Mouse (Mus musculus): ENCODE results near the gene Palm2. TPM values are rescaled to one million over a fixed set of nuclear protein-coding genes. Genes with fewer than 3 reads are reported as not detected.
A peak's percentile ranks its signal among the peaks of the same experiment; 100 is the strongest.

Gene Palm2
- polyA plus RNA-seq, 2 experiments, result 2.7 to 5.3 TPM

- peak; percentile 81 for ATAC-seq (ENCODE audit: low FRiP score, low read depth)
- Histone ChIP-seq H3K4me3 (replicated peaks; ENCODE audit: low read length) (peak overlapping the region; percentile 9; the same call in 1 of the 2 replicates), H3K27me3 (ENCODE audit: control insufficient read depth, insufficient read depth, low read length) (no peaks in the 10 kb centered on the region), H3K27ac (replicated peaks; ENCODE audit: low read depth, low read length) (peak overlapping the region; percentile 61), H3K4me1 (ENCODE audit: control insufficient read depth, insufficient read depth, low read length) (peaks cover 34% of the 10 kb centered on the region), H3K9me3 (ENCODE audit: control insufficient read depth, low read length) (no peaks in the 10 kb centered on the region), H3K9ac (ENCODE audit: low read depth, low read length, severe bottlenecking) (0 out of 2 replicates have a peak overlapping the region, but pooled peaks have one; percentile 21), H3K36me3 (ENCODE audit: control insufficient read depth, insufficient read depth, low read length) (no peaks in the 10 kb centered on the region), H3K4me2 (replicated peaks; ENCODE audit: low read depth, low read length, severe bottlenecking) (peak overlapping the region; percentile 31)
- DNase-seq (ENCODE audit: low spot score), result peak; percentile 76
- 10% methylated on average over 17 of the region's 17 CpGs for WGBS
- TF ChIP-seq POLR2A (IDR thresholded peaks at IDR 0.05; ENCODE audit: borderline replicate concordance, extremely low read depth, insufficient read depth, insufficient read length), result no peak
These were observed 177.4 kb downstream of the Palm2 start for GRCm38 (mm10) chr4:57611303-57612077.

- WGBS, result 81% methylated on average over 5 of the region's 5 CpGs
- no peaks in the 10 kb centered on the region for H3K27me3 ChIP-seq (ENCODE audit: control insufficient read depth, insufficient read depth, low read length)
- H3K9me3 ChIP-seq (ENCODE audit: control insufficient read depth, low read length), result no peaks in the 10 kb centered on the region
- no peak for TF ChIP-seq POLR2A (IDR thresholded peaks at IDR 0.05; ENCODE audit: borderline replicate concordance, extremely low read depth, insufficient read depth, insufficient read length)
- no peaks in the 10 kb centered on the region for H3K36me3 ChIP-seq (ENCODE audit: control insufficient read depth, insufficient read depth, low read length)
- H3K4me2 ChIP-seq (replicated peaks; ENCODE audit: low read depth, low read length, severe bottlenecking), result no peak overlapping the region
- no peak overlapping the region for H3K4me3 ChIP-seq (replicated peaks; ENCODE audit: low read length)
- peaks cover 31% of the 10 kb centered on the region for H3K4me1 ChIP-seq (ENCODE audit: control insufficient read depth, insufficient read depth, low read length)
- DNase-seq (ENCODE audit: low spot score), result no peak
- H3K27ac ChIP-seq (replicated peaks; ENCODE audit: low read depth, low read length), result no peak overlapping the region
- no peak for ATAC-seq (ENCODE audit: low FRiP score, low read depth)
- no peak overlapping the region for H3K9ac ChIP-seq (ENCODE audit: low read depth, low read length, severe bottlenecking)
These were observed 178.7 kb downstream of the Palm2 start for GRCm38 (mm10) chr4:57612716-57613115.

- WGBS, result 98% methylated on average over 4 of the region's 4 CpGs
- no peak overlapping the region for H3K9ac ChIP-seq (ENCODE audit: low read depth, low read length, severe bottlenecking)
- TF ChIP-seq POLR2A (IDR thresholded peaks at IDR 0.05; ENCODE audit: borderline replicate concordance, extremely low read depth, insufficient read depth, insufficient read length), result no peak
- no peak overlapping the region for H3K4me2 ChIP-seq (replicated peaks; ENCODE audit: low read depth, low read length, severe bottlenecking)
- no peak overlapping the region for H3K4me3 ChIP-seq (replicated peaks; ENCODE audit: low read length)
- no peaks in the 10 kb centered on the region for H3K27me3 ChIP-seq (ENCODE audit: control insufficient read depth, insufficient read depth, low read length)
- no peak overlapping the region for H3K27ac ChIP-seq (replicated peaks; ENCODE audit: low read depth, low read length)
- DNase-seq (ENCODE audit: low spot score), result no peak
- peaks cover 37% of the 10 kb centered on the region for H3K4me1 ChIP-seq (ENCODE audit: control insufficient read depth, insufficient read depth, low read length)
- no peak for ATAC-seq (ENCODE audit: low FRiP score, low read depth)
- H3K36me3 ChIP-seq (ENCODE audit: control insufficient read depth, insufficient read depth, low read length), result no peaks in the 10 kb centered on the region
- no peaks in the 10 kb centered on the region for H3K9me3 ChIP-seq (ENCODE audit: control insufficient read depth, low read length)
These were observed 180.6 kb downstream of the Palm2 start for GRCm38 (mm10) chr4:57614686-57615085.

- WGBS, result 45% methylated on average over 6 of the region's 6 CpGs
- ATAC-seq (ENCODE audit: low FRiP score, low read depth) (no peak), DNase-seq (ENCODE audit: low spot score) (peak; percentile 59)
- Histone ChIP-seq H3K9ac (ENCODE audit: low read depth, low read length, severe bottlenecking) (no peak overlapping the region), H3K4me1 (ENCODE audit: control insufficient read depth, insufficient read depth, low read length) (peaks cover 15% of the 10 kb centered on the region; the same call in 1 of the 2 replicates), H3K27me3 (ENCODE audit: control insufficient read depth, insufficient read depth, low read length) (no peaks in the 10 kb centered on the region), H3K4me2 (replicated peaks; ENCODE audit: low read depth, low read length, severe bottlenecking) (no peak overlapping the region), H3K9me3 (ENCODE audit: control insufficient read depth, low read length) (no peaks in the 10 kb centered on the region), H3K27ac (replicated peaks; ENCODE audit: low read depth, low read length) (no peak overlapping the region), H3K36me3 (ENCODE audit: control insufficient read depth, insufficient read depth, low read length) (no peaks in the 10 kb centered on the region), H3K4me3 (replicated peaks; ENCODE audit: low read length) (no peak overlapping the region)
- TF ChIP-seq POLR2A (IDR thresholded peaks at IDR 0.05; ENCODE audit: borderline replicate concordance, extremely low read depth, insufficient read depth, insufficient read length), result no peak
These were observed 184.7 kb downstream of the Palm2 start for GRCm38 (mm10) chr4:57618743-57619142.

- Histone ChIP-seq H3K4me2 (replicated peaks; ENCODE audit: low read depth, low read length, severe bottlenecking) (no peak overlapping the region), H3K9ac (ENCODE audit: low read depth, low read length, severe bottlenecking) (no peak overlapping the region), H3K4me3 (replicated peaks; ENCODE audit: low read length) (no peak overlapping the region), H3K36me3 (ENCODE audit: control insufficient read depth, insufficient read depth, low read length) (no peaks in the 10 kb centered on the region), H3K27ac (replicated peaks; ENCODE audit: low read depth, low read length) (no peak overlapping the region), H3K27me3 (ENCODE audit: control insufficient read depth, insufficient read depth, low read length) (no peaks in the 10 kb centered on the region), H3K4me1 (ENCODE audit: control insufficient read depth, insufficient read depth, low read length) (peaks cover 10% of the 10 kb centered on the region; the same call in 1 of the 2 replicates), H3K9me3 (ENCODE audit: control insufficient read depth, low read length) (no peaks in the 10 kb centered on the region)
- no peak for DNase-seq (ENCODE audit: low spot score)
- no peak; the same call in 1 of the 2 replicates for ATAC-seq (ENCODE audit: low FRiP score, low read depth)
- no peak for TF ChIP-seq POLR2A (IDR thresholded peaks at IDR 0.05; ENCODE audit: borderline replicate concordance, extremely low read depth, insufficient read depth, insufficient read length)
- WGBS, result 79% methylated on average over 7 of the region's 7 CpGs
These were observed 188.8 kb downstream of the Palm2 start for GRCm38 (mm10) chr4:57622816-57623215.

Measured in limb, embryonic 14.5 days (tissue).